Mouse (Mus musculus) G1E (cell line): ENCODE data around the gene Dnajb8. TPM values are rescaled to one million over a fixed set of nuclear protein-coding genes. Genes with fewer than 3 reads are reported as not detected.

Experiments used
- ATAC-seq: 2 replicates; pipeline ENCODE4 v1.8.0; 2016; ENCODE audit warnings: mild to moderate bottlenecking; ENCODE audit not compliant: insufficient number of reproducible peaks, poor library complexity, low FRiP score, severe bottlenecking; ENCODE audit errors: extremely low read depth
- DNase-seq: peaks from one replicate; pipeline ENCODE4 v3.0.0; 2012; ENCODE audit warnings: low spot score
- H3K27me3 ChIP-seq: 2 replicates; pipeline ENCODE4 v1.6.1; 2012; ENCODE audit warnings: mild to moderate bottlenecking, low read length, inconsistent platforms; ENCODE audit not compliant: insufficient read depth
- H3K36me3 ChIP-seq: replicated peaks from 2 replicates; pipeline ENCODE3; 2012; ENCODE audit warnings: mild to moderate bottlenecking, inconsistent platforms
- H3K4me1 ChIP-seq: 2 replicates; pipeline ENCODE4 v1.6.1; 2012; ENCODE audit warnings: low read depth, low read length, inconsistent platforms, mixed read lengths; ENCODE audit not compliant: insufficient read depth
- H3K4me3 ChIP-seq: 2 replicates; pipeline ENCODE4 v1.5.1; 2012; ENCODE audit warnings: low read depth, mild to moderate bottlenecking, inconsistent platforms, low read length, moderate library complexity, mixed read lengths
- H3K9me3 ChIP-seq: replicated peaks from 2 replicates; pipeline ENCODE4 v1.6.1; 2012; ENCODE audit warnings: inconsistent platforms
- CTCF ChIP-seq: IDR thresholded peaks from 2 replicates; pipeline ENCODE4 v1.5.1; 2012; ENCODE audit warnings: low read depth, low read length, inconsistent platforms, mixed read lengths
- GATA1 ChIP-seq: IDR thresholded peaks from 2 replicates; pipeline ENCODE4 v1.6.1; 2012; ENCODE audit warnings: borderline replicate concordance, low read length, inconsistent platforms, mixed read lengths
- GATA2 ChIP-seq: IDR thresholded peaks from 2 replicates; pipeline ENCODE4 v1.6.1; 2012; ENCODE audit warnings: low read depth, low read length, inconsistent platforms, borderline replicate concordance
- POLR2AphosphoS5 ChIP-seq: IDR thresholded peaks from 2 replicates; pipeline ENCODE4 v1.6.1; 2012; ENCODE audit warnings: low read depth, low read length, inconsistent platforms; ENCODE audit not compliant: insufficient replicate concordance
- TAL1 ChIP-seq: conservative IDR thresholded peaks from 2 replicates; pipeline ENCODE4 v1.6.1; 2012; ENCODE audit warnings: low read depth, low read length, inconsistent platforms, mixed read lengths
- polyA plus RNA-seq: library from polyadenylated mRNA; stranded (reverse); fragments of >175 nt; gene quantifications from 2 replicates; pipeline ENCODE4 v1.2.3, GENCODE M21; 2012
- total RNA-seq, 2 experiments: library from RNA; stranded (forward) in 1 of 2; stranded (reverse) in 1 of 2; fragments of 200-1000 nt in 1 of 2; fragments of >200 nt in 1 of 2; fragmentation: Nextera tagmentation in 1 of 2; gene quantifications; 2 replicates each; pipeline ENCODE4 v1.2.3; 2014 to 2017

Gene Dnajb8
- total and polyA plus RNA-seq, 3 experiments: 0.11 TPM; not detected in 2

- no peak overlapping the region for H3K4me3 ChIP-seq
- H3K4me1 ChIP-seq: peaks cover 63% of the 10 kb centered on the region
- H3K27me3 ChIP-seq: peaks cover 83% of the 10 kb centered on the region
- DNase-seq (no peak), ATAC-seq (no peak)
- H3K36me3 ChIP-seq: no peaks in the 10 kb centered on the region
- TF ChIP-seq POLR2AphosphoS5: no peak
- TF ChIP-seq GATA1: no peak
- no peak for TF ChIP-seq CTCF
- TF ChIP-seq TAL1: no peak
- TF ChIP-seq GATA2: no peak
- no peaks in the 10 kb centered on the region for H3K9me3 ChIP-seq
Observed at GRCm38 (mm10) chr6:88227537-88227936, 5.5 kb downstream of the Dnajb8 start.

- H3K4me3 ChIP-seq: no peak overlapping the region
- H3K36me3 ChIP-seq: no peaks in the 10 kb centered on the region
- no peak for ATAC-seq
- H3K27me3 ChIP-seq: peaks cover 84% of the 10 kb centered on the region
- no peaks in the 10 kb centered on the region for H3K9me3 ChIP-seq
- H3K4me1 ChIP-seq: peaks cover 68% of the 10 kb centered on the region
- no peak for TF ChIP-seq TAL1
- no peak for TF ChIP-seq POLR2AphosphoS5
- no peak for TF ChIP-seq CTCF
- no peak for TF ChIP-seq GATA2
- TF ChIP-seq GATA1: no peak
- no peak for DNase-seq
Observed at GRCm38 (mm10) chr6:88229221-88229620, 7.2 kb downstream of the Dnajb8 start.

- no peak for ATAC-seq
- Histone ChIP-seq H3K9me3 (no peaks in the 10 kb centered on the region), H3K4me1 (peaks cover 66% of the 10 kb centered on the region), H3K27me3 (peaks cover 82% of the 10 kb centered on the region), H3K4me3 (no peak overlapping the region), H3K36me3 (no peaks in the 10 kb centered on the region)
- no peak for DNase-seq
- TF ChIP-seq TAL1: no peak
- no peak for TF ChIP-seq POLR2AphosphoS5
- no peak for TF ChIP-seq CTCF
- TF ChIP-seq GATA1: no peak
- no peak for TF ChIP-seq GATA2
Observed at GRCm38 (mm10) chr6:88231821-88232220, 9.8 kb downstream of the Dnajb8 start.

GRCm38 (mm10) chr6:88232221-88232620 is 10.2 kb downstream of the Dnajb8 start:
- H3K9me3 ChIP-seq: no peaks in the 10 kb centered on the region
- H3K4me3 ChIP-seq: no peak overlapping the region
- peaks cover 66% of the 10 kb centered on the region for H3K4me1 ChIP-seq
- TF ChIP-seq POLR2AphosphoS5: no peak
- no peak for TF ChIP-seq CTCF
- no peak for TF ChIP-seq TAL1
- TF ChIP-seq GATA2: no peak
- no peak for TF ChIP-seq GATA1
- ATAC-seq (no peak), DNase-seq (no peak)
- no peaks in the 10 kb centered on the region for H3K36me3 ChIP-seq
- H3K27me3 ChIP-seq: peaks cover 86% of the 10 kb centered on the region

GRCm38 (mm10) chr6:88233996-88234395 is 11.9 kb downstream of the Dnajb8 start:
- Histone ChIP-seq H3K4me3 (no peak overlapping the region), H3K36me3 (no peaks in the 10 kb centered on the region), H3K27me3 (peaks cover 73% of the 10 kb centered on the region), H3K9me3 (no peaks in the 10 kb centered on the region), H3K4me1 (peaks cover 57% of the 10 kb centered on the region)
- TF ChIP-seq TAL1 (no peak), GATA1 (no peak)
- ATAC-seq (no peak), DNase-seq (no peak)

GRCm38 (mm10) chr6:88235461-88235860 is 13.4 kb downstream of the Dnajb8 start:
- Histone ChIP-seq H3K4me1 (peaks cover 59% of the 10 kb centered on the region), H3K4me3 (no peak overlapping the region), H3K27me3 (peaks cover 68% of the 10 kb centered on the region), H3K9me3 (no peaks in the 10 kb centered on the region), H3K36me3 (no peaks in the 10 kb centered on the region)
- DNase-seq: no peak
- no peak for ATAC-seq
- TF ChIP-seq GATA2 (no peak), CTCF (no peak), POLR2AphosphoS5 (no peak), TAL1 (no peak), GATA1 (no peak)

GRCm38 (mm10) chr6:88235983-88236382 is 13.9 kb downstream of the Dnajb8 start:
- H3K4me1 ChIP-seq: peaks cover 57% of the 10 kb centered on the region
- H3K36me3 ChIP-seq: no peaks in the 10 kb centered on the region
- H3K27me3 ChIP-seq: peaks cover 63% of the 10 kb centered on the region
- no peak for DNase-seq
- TF ChIP-seq GATA2 (no peak), TAL1 (no peak), POLR2AphosphoS5 (no peak), GATA1 (no peak)
- no peak for ATAC-seq
- peak overlapping the region; percentile 40; the same call in 1 of the 2 replicates for H3K4me3 ChIP-seq
- H3K9me3 ChIP-seq: no peaks in the 10 kb centered on the region
